Mouse (Mus musculus) liver, embryonic 15.5 days (tissue): Measurements from ENCODE around the gene Olfr1177-ps. TPM values are rescaled to one million over a fixed set of nuclear protein-coding genes. Genes with fewer than 3 reads are reported as not detected.

Source experiments
- ATAC-seq: fragments of 200-750 bp; cut with Nextera tagmentation; 2 replicates; pipeline ENCODE4 v1.8.0; 2017; ENCODE audit warnings: moderate number of reproducible peaks, mild to moderate bottlenecking, moderate library complexity; ENCODE audit not compliant: insufficient read depth
- H3K27ac ChIP-seq: fragments of 300-500 bp; sonication (generic); replicated peaks from 2 replicates; pipeline ENCODE4 v1.5.1; 2015; ENCODE audit warnings: mild to moderate bottlenecking, inconsistent platforms
- H3K27me3 ChIP-seq: fragments of 300-500 bp; sonication (generic); 2 replicates; pipeline ENCODE4 v1.6.1; 2015; ENCODE audit warnings: mild to moderate bottlenecking, inconsistent platforms
- H3K36me3 ChIP-seq: fragments of 300-500 bp; sonication (generic); replicated peaks from 2 replicates; pipeline ENCODE4 v1.6.1; 2015; ENCODE audit warnings: moderate library complexity, mild to moderate bottlenecking, inconsistent platforms
- H3K4me1 ChIP-seq: fragments of 300-500 bp; sonication (generic); replicated peaks from 2 replicates; pipeline ENCODE4 v1.6.1; 2015; ENCODE audit warnings: inconsistent platforms
- H3K4me2 ChIP-seq: fragments of 300-500 bp; sonication (generic); 2 replicates; pipeline ENCODE4 v1.6.1; 2015; ENCODE audit warnings: moderate library complexity, mild to moderate bottlenecking, inconsistent platforms
- H3K4me3 ChIP-seq: fragments of 300-500 bp; sonication (generic); replicated peaks from 2 replicates; pipeline ENCODE4 v1.5.1; 2015; ENCODE audit warnings: mild to moderate bottlenecking, inconsistent platforms
- H3K9ac ChIP-seq: fragments of 300-500 bp; sonication (generic); 2 replicates; pipeline ENCODE4 v1.6.1; 2015; ENCODE audit warnings: moderate library complexity, mild to moderate bottlenecking, inconsistent platforms
- H3K9me3 ChIP-seq: fragments of 300-500 bp; sonication (generic); replicated peaks from 2 replicates; pipeline ENCODE4 v1.6.1; 2016; ENCODE audit warnings: inconsistent platforms
- WGBS: fragments of 180-500 bp; shearing (Covaris S2); methylation state at CpG from one replicate; pipeline ENCODE4 v1.1.7; 2015; ENCODE audit warnings: mixed read lengths; ENCODE audit not compliant: insufficient replicate concordance; 5-methylcytosine and 5-hydroxymethylcytosine counted together
- polyA plus RNA-seq: library from polyadenylated mRNA; unstranded; fragments of >200 nt; fragmentation: Nextera tagmentation; extraction: Ambion mirVana; gene quantifications from 2 replicates; pipeline ENCODE4 v1.2.1, GENCODE M21; 2015

The Olfr1177-ps gene
- polyA plus RNA-seq: not detected in 2 replicates

DNA sequence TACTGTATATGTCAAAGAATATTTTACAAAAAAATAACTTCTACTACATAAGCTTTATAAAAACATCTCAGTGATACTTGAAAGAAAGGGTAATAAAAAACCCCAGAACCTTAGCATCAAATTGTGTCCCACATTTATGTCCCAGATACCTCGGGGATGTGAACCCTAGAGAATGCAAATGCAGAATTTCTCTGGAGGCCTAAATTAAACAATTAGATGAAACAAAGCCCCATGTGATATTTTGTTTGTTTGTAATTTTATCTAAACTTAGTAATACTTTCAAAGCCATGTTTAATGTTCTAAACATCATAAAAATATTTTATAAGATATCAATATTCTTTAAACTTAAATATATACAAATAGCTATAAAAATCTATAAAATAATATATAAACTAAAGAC lies at the start of gene Olfr1177-ps:
Gene Olfr1177-ps (minus strand): TSS at position 101 of the 400 bp plus-strand sequence.
- Histone ChIP-seq H3K4me2 (no peak within 1 kb of the TSS), H3K27me3 (no peaks in the 10 kb centered on the region), H3K9me3 (no peaks in the 10 kb centered on the region), H3K36me3 (no peaks in the 10 kb centered on the region), H3K27ac (no peak within 1 kb of the TSS), H3K4me1 (no peaks in the 10 kb centered on the region), H3K4me3 (no peak within 1 kb of the TSS), H3K9ac (no peak within 1 kb of the TSS)
- no peak for ATAC-seq
- WGBS: 55% methylated on average over 1 of the region's 1 CpGs

DNA sequence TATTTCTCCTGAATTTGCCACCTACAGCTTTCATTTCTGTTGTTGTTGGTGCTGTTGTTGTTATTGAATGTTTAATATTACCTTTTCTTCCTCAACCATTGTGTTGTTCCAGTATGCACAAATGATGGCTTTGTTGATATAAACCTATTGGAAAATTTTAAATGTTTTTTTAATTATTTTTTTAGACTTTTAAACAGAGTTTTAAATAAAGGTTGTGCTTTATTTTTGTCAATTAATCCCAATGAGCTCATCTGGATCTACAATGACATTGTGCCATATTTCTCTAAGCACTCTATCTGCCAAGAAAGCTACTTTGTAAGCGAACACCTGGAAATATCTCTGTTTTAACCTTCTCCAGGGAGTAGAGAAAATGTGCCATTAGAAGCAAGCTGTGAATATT lies 40.5 kb upstream of the Olfr1177-ps start, which contains the start of gene Olfr1178:
Gene Olfr1178 (plus strand): TSS at position 301 of the 400 bp plus-strand sequence.
- WGBS: 47% methylated on average over 1 of the region's 1 CpGs
- no peaks in the 10 kb centered on the region for H3K36me3 ChIP-seq
- no peak within 1 kb of the TSS for H3K27ac ChIP-seq
- H3K4me3 ChIP-seq: no peak within 1 kb of the TSS
- H3K9ac ChIP-seq: no peak within 1 kb of the TSS
- no peak for ATAC-seq
- H3K4me1 ChIP-seq: no peaks in the 10 kb centered on the region
- H3K9me3 ChIP-seq: no peaks in the 10 kb centered on the region
- H3K4me2 ChIP-seq: no peak within 1 kb of the TSS
- H3K27me3 ChIP-seq: no peaks in the 10 kb centered on the region

DNA sequence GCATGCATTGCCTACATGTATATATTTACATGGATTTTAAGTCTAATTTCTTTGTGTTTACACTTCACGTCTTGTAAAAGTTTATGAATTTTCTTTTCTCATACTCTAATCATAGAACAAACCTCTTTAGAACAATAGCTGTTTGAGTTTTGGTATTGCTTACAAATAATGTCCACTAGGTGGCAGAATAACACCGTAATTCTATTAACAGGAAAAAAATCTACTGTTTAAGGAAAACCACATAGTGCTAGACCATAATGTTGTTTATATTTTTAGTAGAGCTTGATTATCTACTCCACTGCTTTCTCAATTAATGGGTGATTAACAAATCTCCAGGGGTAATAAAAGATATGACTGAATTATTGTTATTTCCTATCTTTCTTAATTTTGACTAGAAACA lies 10.0 kb upstream of the Olfr1177-ps start:
- H3K27me3 ChIP-seq: no peaks in the 10 kb centered on the region
- H3K4me3 ChIP-seq: no peak overlapping the region
- H3K36me3 ChIP-seq: no peaks in the 10 kb centered on the region
- WGBS: 1% methylated on average over 2 of the region's 2 CpGs
- H3K4me2 ChIP-seq: no peak overlapping the region
- no peak overlapping the region for H3K27ac ChIP-seq
- no peaks in the 10 kb centered on the region for H3K4me1 ChIP-seq
- no peak for ATAC-seq
- no peaks in the 10 kb centered on the region for H3K9me3 ChIP-seq
- no peak overlapping the region for H3K9ac ChIP-seq

DNA sequence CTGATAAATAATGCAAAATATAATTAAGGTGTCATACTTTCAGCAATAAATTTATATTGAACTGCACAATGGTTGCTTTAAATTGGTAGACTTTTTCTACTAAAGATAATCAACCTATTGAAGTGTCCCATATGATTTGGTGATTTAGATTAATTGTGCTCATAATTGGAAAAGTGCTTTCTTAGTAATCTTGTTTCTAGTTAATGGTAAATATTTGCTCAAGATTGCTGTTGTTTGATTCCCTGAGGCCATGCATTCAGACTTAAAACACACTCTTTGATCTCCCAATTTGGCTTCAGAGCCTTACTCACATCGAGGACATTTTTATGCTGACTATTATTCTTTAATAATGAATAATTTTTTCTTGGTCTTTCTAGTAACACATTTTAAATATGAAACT lies 9.9 kb downstream of the Olfr1177-ps start, which contains the start of gene Olfr1176:
Gene Olfr1176 (plus strand): TSS at position 301 of the 400 bp plus-strand sequence.
- Histone ChIP-seq H3K9me3 (no peaks in the 10 kb centered on the region), H3K27ac (no peak within 1 kb of the TSS), H3K4me1 (no peaks in the 10 kb centered on the region), H3K4me3 (no peak within 1 kb of the TSS), H3K36me3 (no peaks in the 10 kb centered on the region), H3K27me3 (no peaks in the 10 kb centered on the region), H3K4me2 (no peak within 1 kb of the TSS), H3K9ac (no peak within 1 kb of the TSS)
- no peak for ATAC-seq
- WGBS: 38% methylated on average over 1 of the region's 1 CpGs

DNA sequence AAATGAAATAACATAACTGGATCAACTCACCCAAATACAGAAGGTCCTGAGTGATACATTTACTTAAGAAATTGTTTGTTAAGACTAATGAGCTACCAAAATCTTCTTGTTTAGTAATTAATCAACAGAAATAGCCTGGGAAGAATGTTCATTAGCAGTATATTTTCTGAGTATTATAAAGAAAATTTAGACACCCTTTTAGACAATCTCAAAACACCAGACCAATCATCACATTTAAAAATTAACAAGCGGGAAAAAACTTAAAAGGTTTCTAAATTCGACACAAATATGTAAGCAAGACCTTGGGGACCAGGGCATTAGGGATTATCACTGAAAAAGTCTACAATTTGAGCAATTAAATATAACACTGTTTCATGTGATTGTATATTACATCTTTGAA lies 19.2 kb downstream of the Olfr1177-ps start, which contains the start of gene Olfr1175-ps:
Gene Olfr1175-ps (minus strand): TSS at position 101 of the 400 bp plus-strand sequence.
- H3K4me2 ChIP-seq: no peak within 1 kb of the TSS
- 68% methylated on average over 2 of the region's 2 CpGs for WGBS
- H3K9ac ChIP-seq: no peak within 1 kb of the TSS
- no peak within 1 kb of the TSS for H3K27ac ChIP-seq
- no peak for ATAC-seq
- H3K4me3 ChIP-seq: no peak within 1 kb of the TSS
- H3K4me1 ChIP-seq: no peaks in the 10 kb centered on the region
- H3K9me3 ChIP-seq: no peaks in the 10 kb centered on the region
- no peaks in the 10 kb centered on the region for H3K36me3 ChIP-seq
- H3K27me3 ChIP-seq: no peaks in the 10 kb centered on the region

DNA sequence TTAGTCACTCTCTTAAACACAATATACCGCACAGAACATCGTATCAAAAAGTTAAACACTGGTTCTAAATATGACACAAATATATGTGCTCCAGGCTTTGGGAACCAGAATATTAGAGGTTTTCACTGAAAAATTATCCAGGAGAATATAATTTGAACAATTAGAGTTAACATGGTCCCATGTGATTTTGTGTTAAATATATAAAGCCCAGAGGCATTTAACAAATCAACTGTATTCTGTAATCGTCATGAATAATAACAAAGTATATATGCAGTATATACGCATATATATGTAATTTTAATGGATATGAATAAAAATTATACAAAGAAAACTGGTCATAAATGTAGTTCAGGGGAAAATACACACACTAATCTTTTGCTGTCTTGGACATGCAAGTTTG lies 31.3 kb downstream of the Olfr1177-ps start, which contains the start of gene Olfr1174-ps:
Gene Olfr1174-ps (minus strand): TSS at position 101 of the 400 bp plus-strand sequence.
- H3K36me3 ChIP-seq: no peaks in the 10 kb centered on the region
- H3K4me1 ChIP-seq: no peaks in the 10 kb centered on the region
- H3K4me3 ChIP-seq: no peak within 1 kb of the TSS
- no peak within 1 kb of the TSS for H3K4me2 ChIP-seq
- H3K27ac ChIP-seq: no peak within 1 kb of the TSS
- H3K27me3 ChIP-seq: no peaks in the 10 kb centered on the region
- H3K9me3 ChIP-seq: no peaks in the 10 kb centered on the region
- no peak within 1 kb of the TSS for H3K9ac ChIP-seq
- WGBS: 78% methylated on average over 4 of the region's 4 CpGs
- ATAC-seq: no peak

Other genes starting within 250 kb of the Olfr1177-ps start
- gene Olfr1166, start 218.2 kb downstream of the Olfr1177-ps start, polyA plus RNA-seq: not detected in 2 replicates
- gene Olfr1167, start 191.3 kb downstream of the Olfr1177-ps start, polyA plus RNA-seq: not detected in 2 replicates
- gene Olfr1168, start 164.6 kb downstream of the Olfr1177-ps start, polyA plus RNA-seq: not detected in 2 replicates
- not detected in 2 replicates for gene Olfr1170, start 118.2 kb downstream of the Olfr1177-ps start, polyA plus RNA-seq
- gene Olfr1173, start 66.6 kb downstream of the Olfr1177-ps start, polyA plus RNA-seq: not detected in 2 replicates
- gene Olfr1174-ps, start 31.4 kb downstream of the Olfr1177-ps start, polyA plus RNA-seq: not detected in 2 replicates
- gene Olfr1175-ps, start 19.3 kb downstream of the Olfr1177-ps start, polyA plus RNA-seq: not detected in 2 replicates
- gene Olfr1176, start 9.8 kb downstream of the Olfr1177-ps start, polyA plus RNA-seq: not detected in 2 replicates
- not detected in 2 replicates for gene Olfr1178, start 40.6 kb upstream of the Olfr1177-ps start, polyA plus RNA-seq
- not detected in 2 replicates for gene Olfr1179, start 60.0 kb upstream of the Olfr1177-ps start, polyA plus RNA-seq
- gene Olfr1180, start 72.7 kb upstream of the Olfr1177-ps start, polyA plus RNA-seq: not detected in 2 replicates
- not detected in 2 replicates for gene Olfr1181, start 79.7 kb upstream of the Olfr1177-ps start, polyA plus RNA-seq
- gene Gm13757, start 102.6 kb upstream of the Olfr1177-ps start, polyA plus RNA-seq: not detected in 2 replicates
- not detected in 2 replicates for gene Olfr1183, start 108.4 kb upstream of the Olfr1177-ps start, polyA plus RNA-seq
- gene Olfr1184, start 137.1 kb upstream of the Olfr1177-ps start, polyA plus RNA-seq: not detected in 2 replicates
- gene Olfr1185-ps1, start 146.8 kb upstream of the Olfr1177-ps start, polyA plus RNA-seq: not detected in 2 replicates
- gene Olfr1186, start 172.1 kb upstream of the Olfr1177-ps start, polyA plus RNA-seq: not detected in 2 replicates
- not detected in 2 replicates for gene Olfr1188, start 210.4 kb upstream of the Olfr1177-ps start, polyA plus RNA-seq
- not detected in 2 replicates for gene Olfr1189, start 240.0 kb upstream of the Olfr1177-ps start, polyA plus RNA-seq